Mouse (Mus musculus): ENCODE measurements at regions not wholly inside any gene's neighbourhood (a gene's known extent, or its start where the extent isn't known, plus 50 kb on each side); places are given as distances from the start of the nearest gene placed in this dataset.

DNA sequence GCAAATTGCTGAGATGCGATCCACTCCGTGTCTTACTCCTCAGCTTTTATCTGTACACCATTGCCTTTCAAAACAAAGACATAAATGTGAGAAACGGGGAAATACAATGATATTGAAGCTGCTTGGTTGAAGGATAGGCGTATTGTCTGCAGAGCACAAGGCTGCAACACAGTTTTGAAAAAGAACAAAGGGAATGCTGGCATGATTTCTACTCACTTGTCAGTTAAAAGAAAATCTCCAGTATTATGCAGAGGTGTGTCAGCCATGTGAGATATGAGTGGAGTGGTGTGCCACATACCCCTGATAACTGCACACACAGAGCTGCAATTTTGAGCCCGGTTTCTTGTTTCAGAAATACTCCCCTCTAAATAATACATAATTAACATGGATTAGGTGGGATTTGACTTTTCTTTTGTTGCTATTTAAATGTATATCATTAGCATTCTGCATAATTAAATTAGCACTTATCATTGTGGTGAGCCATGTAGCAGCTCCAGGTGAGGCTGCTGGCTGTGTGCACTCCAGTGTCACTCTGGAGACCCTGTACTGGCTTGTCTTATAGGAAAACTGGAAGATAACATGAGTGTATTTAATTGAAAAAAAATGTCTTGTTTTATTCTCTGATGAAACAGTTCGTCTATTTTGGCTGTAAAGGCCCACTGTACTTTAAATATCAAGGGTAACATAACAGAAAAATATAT lies 133.2 kb upstream of the Flrt2 start:
- 76% methylated on average over 6 of the region's 6 CpGs for WGBS
- no peaks in the 10 kb centered on the region for H3K36me3 ChIP-seq (ENCODE audit: control insufficient read depth, insufficient read depth, low read length)
- H3K27me3 ChIP-seq (ENCODE audit: control insufficient read depth, insufficient read depth, low read length), result no peaks in the 10 kb centered on the region
- H3K9ac ChIP-seq (ENCODE audit: low read depth, low read length), result no peak overlapping the region
- H3K4me3 ChIP-seq (ENCODE audit: insufficient read depth, low read depth, low read length), result no peak overlapping the region
- no peak for DNase-seq (ENCODE audit: extremely low read depth, low read depth, low spot score)
- no peaks in the 10 kb centered on the region for H3K4me1 ChIP-seq (ENCODE audit: control insufficient read depth, insufficient read depth, low read length)
- no peaks in the 10 kb centered on the region for H3K79me2 ChIP-seq (ENCODE audit: control insufficient read depth, insufficient read depth, low read length)
- H3K27ac ChIP-seq (replicated peaks; ENCODE audit: insufficient read depth, low read depth, low read length), result no peak overlapping the region
- TF ChIP-seq POLR2A (IDR thresholded peaks at IDR 0.05; ENCODE audit: extremely low read depth, insufficient read depth, low read length), result no peak
- no peak for TF ChIP-seq CTCF (IDR thresholded peaks at IDR 0.05; ENCODE audit: low read depth, low read length)

DNA sequence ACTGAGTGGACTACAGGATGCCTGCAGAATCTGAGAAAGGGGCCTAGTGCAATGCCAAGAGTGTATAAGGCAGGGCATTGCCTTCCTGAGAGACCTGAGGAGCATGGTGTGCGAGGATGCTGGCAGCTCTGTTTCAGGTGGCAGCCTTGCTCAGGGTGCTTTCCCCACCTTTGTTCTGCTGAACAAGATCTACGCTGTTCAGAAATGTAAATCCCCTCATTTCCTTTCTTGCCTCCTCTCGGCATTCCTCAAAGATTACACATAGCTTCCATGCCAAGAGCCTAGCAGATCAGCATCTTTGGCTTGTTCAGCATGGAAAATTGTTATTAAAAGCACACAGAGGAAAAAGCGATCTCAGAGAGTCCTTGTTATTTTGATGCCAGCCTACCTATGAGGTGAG lies 128.6 kb upstream of the Flrt2 start:
- TF ChIP-seq POLR2A (IDR thresholded peaks at IDR 0.05; ENCODE audit: extremely low read depth, insufficient read depth, low read length), result no peak
- no peaks in the 10 kb centered on the region for H3K36me3 ChIP-seq (ENCODE audit: control insufficient read depth, insufficient read depth, low read length)
- H3K4me1 ChIP-seq (ENCODE audit: control insufficient read depth, insufficient read depth, low read length), result no peaks in the 10 kb centered on the region
- H3K27ac ChIP-seq (replicated peaks; ENCODE audit: insufficient read depth, low read depth, low read length), result no peak overlapping the region
- WGBS, result 78% methylated on average over 4 of the region's 4 CpGs
- H3K27me3 ChIP-seq (ENCODE audit: control insufficient read depth, insufficient read depth, low read length), result no peaks in the 10 kb centered on the region
- no peak overlapping the region for H3K4me3 ChIP-seq (ENCODE audit: insufficient read depth, low read depth, low read length)
- DNase-seq (ENCODE audit: extremely low read depth, low read depth, low spot score), result no peak
- H3K9ac ChIP-seq (ENCODE audit: low read depth, low read length), result no peak overlapping the region
- H3K79me2 ChIP-seq (ENCODE audit: control insufficient read depth, insufficient read depth, low read length), result no peaks in the 10 kb centered on the region

DNA sequence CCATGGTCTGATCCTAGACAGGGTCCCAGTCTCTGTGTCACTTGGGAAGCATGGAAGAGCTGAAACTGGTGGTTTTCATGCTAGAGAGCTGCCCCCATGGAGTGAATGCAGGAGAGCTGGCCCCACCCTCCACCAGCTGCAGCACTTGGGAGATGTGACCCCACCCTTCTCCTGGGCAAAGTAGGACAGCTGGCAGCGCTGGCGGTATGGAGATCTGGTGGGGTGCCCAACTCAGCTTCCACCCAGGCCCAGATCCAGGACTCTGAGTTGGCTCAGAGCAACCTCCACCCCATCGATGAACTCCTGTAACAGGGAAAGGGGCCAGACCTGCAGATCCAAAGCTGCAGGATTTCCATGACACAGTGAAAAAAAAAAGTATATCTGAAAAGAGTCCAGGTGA lies 115.3 kb upstream of the Flrt2 start:
- Histone ChIP-seq H3K27ac (replicated peaks; ENCODE audit: insufficient read depth, low read depth, low read length) (no peak overlapping the region), H3K27me3 (ENCODE audit: control insufficient read depth, insufficient read depth, low read length) (no peaks in the 10 kb centered on the region), H3K36me3 (ENCODE audit: control insufficient read depth, insufficient read depth, low read length) (no peaks in the 10 kb centered on the region), H3K79me2 (ENCODE audit: control insufficient read depth, insufficient read depth, low read length) (no peaks in the 10 kb centered on the region), H3K4me3 (ENCODE audit: insufficient read depth, low read depth, low read length) (no peak overlapping the region), H3K9ac (ENCODE audit: low read depth, low read length) (no peak overlapping the region), H3K4me1 (ENCODE audit: control insufficient read depth, insufficient read depth, low read length) (no peaks in the 10 kb centered on the region; the same call in 1 of the 2 replicates)
- TF ChIP-seq CTCF (IDR thresholded peaks at IDR 0.05; ENCODE audit: low read depth, low read length), result no peak
- TF ChIP-seq POLR2A (IDR thresholded peaks at IDR 0.05; ENCODE audit: extremely low read depth, insufficient read depth, low read length), result no peak
- 35% methylated on average over 3 of the region's 3 CpGs for WGBS
- peak; percentile 15 for DNase-seq (ENCODE audit: extremely low read depth, low read depth, low spot score)

DNA sequence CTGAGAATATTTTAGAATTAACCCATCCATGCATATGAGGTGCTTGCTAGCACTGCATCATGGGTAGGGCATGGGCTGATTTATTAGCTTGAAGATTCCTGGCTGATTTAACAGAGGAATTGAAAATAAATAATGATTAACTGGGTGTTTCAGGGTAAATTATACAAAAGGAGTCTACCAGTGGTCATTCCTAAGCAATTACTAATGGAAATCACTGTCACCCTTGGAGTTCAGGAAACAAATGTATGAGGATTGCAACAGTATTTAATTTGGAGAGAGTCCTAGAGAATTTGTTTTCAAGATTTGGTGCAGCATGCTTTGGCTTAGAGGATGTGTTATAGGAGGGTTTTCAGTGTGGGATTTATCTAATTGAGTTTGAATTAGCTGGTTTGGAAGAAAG lies 103.0 kb upstream of the Flrt2 start:
- Histone ChIP-seq H3K27me3 (ENCODE audit: control insufficient read depth, insufficient read depth, low read length) (no peaks in the 10 kb centered on the region), H3K27ac (replicated peaks; ENCODE audit: insufficient read depth, low read depth, low read length) (no peak overlapping the region), H3K4me1 (ENCODE audit: control insufficient read depth, insufficient read depth, low read length) (no peaks in the 10 kb centered on the region), H3K36me3 (ENCODE audit: control insufficient read depth, insufficient read depth, low read length) (no peaks in the 10 kb centered on the region), H3K4me3 (ENCODE audit: insufficient read depth, low read depth, low read length) (no peak overlapping the region), H3K79me2 (ENCODE audit: control insufficient read depth, insufficient read depth, low read length) (no peaks in the 10 kb centered on the region), H3K9ac (ENCODE audit: low read depth, low read length) (no peak overlapping the region)
- TF ChIP-seq POLR2A (IDR thresholded peaks at IDR 0.05; ENCODE audit: extremely low read depth, insufficient read depth, low read length), result no peak
- TF ChIP-seq CTCF (IDR thresholded peaks at IDR 0.05; ENCODE audit: low read depth, low read length), result no peak
- peak; percentile 52 for DNase-seq (ENCODE audit: extremely low read depth, low read depth, low spot score)

DNA sequence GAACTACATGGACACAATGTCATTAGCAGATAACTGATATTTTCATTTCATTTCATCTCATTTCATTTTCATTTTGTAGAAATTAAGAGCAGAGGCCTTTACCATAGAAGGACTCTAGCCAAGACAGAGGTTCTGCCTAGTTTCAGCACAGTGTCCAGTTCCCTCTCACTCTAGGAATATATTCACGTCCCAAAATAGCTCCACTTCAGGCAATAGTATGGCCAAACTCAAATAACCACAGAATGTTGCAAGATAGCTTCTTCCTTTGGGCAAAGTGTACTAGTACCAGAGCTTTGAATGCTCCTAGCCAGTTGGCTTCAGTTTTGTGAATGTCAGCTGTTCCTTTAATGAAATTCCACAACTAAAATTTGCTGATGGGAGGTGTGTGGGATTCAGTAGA lies 72.7 kb upstream of the Flrt2 start:
- DNase-seq (ENCODE audit: extremely low read depth, low read depth, low spot score), result no peak
- no peaks in the 10 kb centered on the region for H3K36me3 ChIP-seq (ENCODE audit: control insufficient read depth, insufficient read depth, low read length)
- WGBS, result 51% methylated on average over 1 of the region's 1 CpGs
- no peak overlapping the region for H3K4me3 ChIP-seq (ENCODE audit: insufficient read depth, low read depth, low read length)
- no peak overlapping the region for H3K9ac ChIP-seq (ENCODE audit: low read depth, low read length)
- no peak overlapping the region for H3K27ac ChIP-seq (replicated peaks; ENCODE audit: insufficient read depth, low read depth, low read length)
- H3K4me1 ChIP-seq (ENCODE audit: control insufficient read depth, insufficient read depth, low read length), result 0 out of 2 replicates have a peak, but pooled peaks cover 2% of the 10 kb centered on the region
- TF ChIP-seq CTCF (IDR thresholded peaks at IDR 0.05; ENCODE audit: low read depth, low read length), result no peak
- no peak for TF ChIP-seq POLR2A (IDR thresholded peaks at IDR 0.05; ENCODE audit: extremely low read depth, insufficient read depth, low read length)
- no peaks in the 10 kb centered on the region for H3K79me2 ChIP-seq (ENCODE audit: control insufficient read depth, insufficient read depth, low read length)
- no peaks in the 10 kb centered on the region for H3K27me3 ChIP-seq (ENCODE audit: control insufficient read depth, insufficient read depth, low read length)

DNA sequence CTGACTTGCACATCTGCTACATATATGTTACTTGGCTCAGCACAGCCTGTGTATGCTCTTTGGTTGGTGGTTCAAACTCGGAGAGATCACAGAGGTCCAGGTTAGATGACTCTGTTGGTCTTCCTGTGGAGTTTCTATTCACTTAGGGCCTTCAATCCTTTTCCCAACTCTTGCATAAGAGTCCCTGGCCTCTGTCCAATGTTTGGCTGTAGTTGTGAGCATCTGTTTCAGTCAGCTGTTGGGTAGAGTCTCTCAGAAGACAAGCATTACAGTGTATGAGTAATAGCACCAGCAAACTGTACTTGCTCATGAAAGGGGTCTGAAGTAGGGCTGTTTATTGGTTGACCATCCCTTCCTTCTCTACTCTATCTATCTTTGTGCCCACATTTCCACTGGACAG lies 61.0 kb upstream of the Flrt2 start:
- Histone ChIP-seq H3K4me3 (ENCODE audit: insufficient read depth, low read depth, low read length) (no peak overlapping the region), H3K4me1 (ENCODE audit: control insufficient read depth, insufficient read depth, low read length) (no peaks in the 10 kb centered on the region), H3K27ac (replicated peaks; ENCODE audit: insufficient read depth, low read depth, low read length) (no peak overlapping the region), H3K9ac (ENCODE audit: low read depth, low read length) (no peak overlapping the region), H3K79me2 (ENCODE audit: control insufficient read depth, insufficient read depth, low read length) (no peaks in the 10 kb centered on the region), H3K36me3 (ENCODE audit: control insufficient read depth, insufficient read depth, low read length) (no peaks in the 10 kb centered on the region), H3K27me3 (ENCODE audit: control insufficient read depth, insufficient read depth, low read length) (no peaks in the 10 kb centered on the region)
- TF ChIP-seq CTCF (IDR thresholded peaks at IDR 0.05; ENCODE audit: low read depth, low read length) (no peak), POLR2A (IDR thresholded peaks at IDR 0.05; ENCODE audit: extremely low read depth, insufficient read depth, low read length) (no peak)
- 30% methylated on average over 1 of the region's 1 CpGs for WGBS
- peak; percentile 61 for DNase-seq (ENCODE audit: extremely low read depth, low read depth, low spot score)

Data from liver, adult 2 months (tissue).